Mouse (Mus musculus) forebrain, embryonic 14.5 days (tissue): ENCODE measurements at regions not wholly inside any gene's neighbourhood (a gene's known extent, or its start where the extent isn't known, plus 50 kb on each side); places are given as distances from the start of the nearest gene placed in this dataset.
"Not testable (repeated sequence)": the region's sequence is repeated elsewhere in the genome, so short reads cannot be mapped to it uniquely, and the experiment has no call there.

Experiments
- ATAC-seq: fragments of 200-750 bp; cut with Nextera tagmentation; 2 replicates; pipeline ENCODE4 v1.8.0; 2017; ENCODE audit warnings: mild to moderate bottlenecking, moderate library complexity
- DNase-seq: peaks from one replicate; pipeline ENCODE4 v3.0.0-alpha.2; 2015; ENCODE audit warnings: low spot score
- H3K27ac ChIP-seq: fragments of 300-500 bp; sonication (generic); 2 replicates; pipeline ENCODE4 v1.5.1; 2014; ENCODE audit warnings: low read depth, mild to moderate bottlenecking, control low read depth, low read length, moderate library complexity
- H3K27me3 ChIP-seq: fragments of 300-500 bp; sonication (generic); replicated peaks from 2 replicates; pipeline ENCODE4 v1.6.1; 2014; ENCODE audit warnings: low read length, control low read depth, mixed read lengths; ENCODE audit not compliant: control insufficient read depth, insufficient read depth
- H3K36me3 ChIP-seq: fragments of 300-500 bp; sonication (generic); 2 replicates; pipeline ENCODE4 v1.6.1; 2014; ENCODE audit warnings: low read length, control low read depth; ENCODE audit not compliant: control insufficient read depth, insufficient read depth
- H3K4me1 ChIP-seq: fragments of 300-500 bp; sonication (generic); 2 replicates; pipeline ENCODE4 v1.6.1; 2014; ENCODE audit warnings: antibody characterized with exemption, low read length, control low read depth; ENCODE audit not compliant: control insufficient read depth, insufficient read depth
- H3K4me2 ChIP-seq: fragments of 300-500 bp; sonication (generic); 2 replicates; pipeline ENCODE4 v1.6.1; 2014; ENCODE audit warnings: mild to moderate bottlenecking, control low read depth, low read length
- H3K4me3 ChIP-seq: fragments of 300-500 bp; sonication (generic); 2 replicates; pipeline ENCODE4 v1.5.1; 2014; ENCODE audit warnings: low read depth, low read length, control low read depth
- H3K9ac ChIP-seq: fragments of 300-500 bp; sonication (generic); 2 replicates; pipeline ENCODE4 v1.6.1; 2014; ENCODE audit warnings: mild to moderate bottlenecking, low read length, control low read depth, moderate library complexity
- H3K9me3 ChIP-seq: fragments of 300-500 bp; sonication (generic); replicated peaks from 2 replicates; pipeline ENCODE4 v1.6.1; 2016; ENCODE audit warnings: low read length, control low read depth, mixed read lengths; ENCODE audit not compliant: control insufficient read depth
- WGBS: fragments of 180-500 bp; shearing (Covaris S2); extraction: QIAGEN DNeasy Blood & Tissue Kit; methylation state at CpG from one replicate; pipeline ENCODE4 v1.1.7; 2014; 5-methylcytosine and 5-hydroxymethylcytosine counted together

DNA sequence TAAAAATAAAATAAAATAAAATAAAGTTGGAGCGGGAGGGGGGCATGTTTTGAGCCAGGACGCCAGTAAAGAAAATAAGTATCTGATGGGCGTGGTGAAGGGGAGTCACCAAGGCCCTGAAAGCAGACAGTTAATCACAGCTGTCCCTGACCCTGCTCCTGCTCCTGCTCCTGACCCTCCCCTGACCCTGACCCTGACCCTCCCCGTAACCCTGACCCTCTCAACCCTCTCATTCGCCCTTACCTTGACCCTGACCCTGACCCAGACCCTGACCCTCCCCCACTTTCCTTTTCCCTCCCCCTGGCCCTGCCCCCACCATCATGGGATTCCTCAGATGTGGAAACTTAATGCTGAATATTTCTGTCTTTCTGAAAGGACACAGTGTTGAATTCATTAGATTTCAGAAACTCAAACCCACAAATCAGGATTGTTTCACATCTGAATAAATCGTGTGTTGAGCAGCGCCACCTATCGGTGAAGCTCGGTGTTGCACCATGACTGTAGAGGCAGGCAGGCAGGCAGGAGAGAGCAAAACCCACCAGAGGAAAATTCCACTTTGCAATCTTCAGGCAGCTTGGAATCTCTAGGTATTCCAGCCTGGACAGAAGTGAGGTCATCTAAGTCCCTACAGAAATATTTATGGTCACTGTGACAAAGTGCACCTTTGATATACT, 145.9 kb upstream of the Rhobtb1 start:
- WGBS = 52% methylated on average over 9 of the region's 9 CpGs
- no peaks in the 10 kb centered on the region for H3K36me3 ChIP-seq
- no peak overlapping the region for H3K27ac ChIP-seq
- no peaks in the 10 kb centered on the region for H3K27me3 ChIP-seq
- H3K9ac ChIP-seq = no peak overlapping the region
- DNase-seq = peak; percentile 84
- no peak overlapping the region for H3K4me2 ChIP-seq
- no peaks in the 10 kb centered on the region; the same call in 1 of the 2 replicates for H3K9me3 ChIP-seq
- no peaks in the 10 kb centered on the region for H3K4me1 ChIP-seq
- ATAC-seq = peak; percentile 29
- no peak overlapping the region for H3K4me3 ChIP-seq

DNA sequence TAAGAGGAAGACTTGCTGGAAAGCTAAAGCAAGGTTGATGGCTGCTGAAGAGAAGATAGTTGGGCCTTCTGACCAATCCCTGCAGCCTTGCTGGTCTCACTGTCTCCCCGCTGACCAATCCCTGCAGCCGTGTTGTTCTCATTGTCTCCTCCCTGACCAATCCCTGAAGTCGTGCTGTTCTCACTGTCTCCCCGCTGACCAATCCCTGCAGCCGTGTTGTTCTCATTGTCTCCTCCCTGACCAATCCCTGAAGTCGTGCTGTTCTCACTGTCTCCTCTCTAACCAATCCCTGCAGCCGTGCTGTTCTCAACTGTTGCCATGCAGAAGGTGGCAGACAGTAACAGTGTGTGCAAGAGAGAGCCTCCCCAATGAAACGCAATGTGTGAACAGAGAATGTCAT, 142.6 kb upstream of the Rhobtb1 start:
- not testable (repeated sequence) for H3K4me1 ChIP-seq, DNase-seq, H3K9me3 ChIP-seq, H3K27me3 ChIP-seq, ATAC-seq, H3K4me2 ChIP-seq, H3K4me3 ChIP-seq, H3K36me3 ChIP-seq, H3K9ac ChIP-seq, H3K27ac ChIP-seq
- WGBS = 90% methylated on average over 8 of the region's 8 CpGs

DNA sequence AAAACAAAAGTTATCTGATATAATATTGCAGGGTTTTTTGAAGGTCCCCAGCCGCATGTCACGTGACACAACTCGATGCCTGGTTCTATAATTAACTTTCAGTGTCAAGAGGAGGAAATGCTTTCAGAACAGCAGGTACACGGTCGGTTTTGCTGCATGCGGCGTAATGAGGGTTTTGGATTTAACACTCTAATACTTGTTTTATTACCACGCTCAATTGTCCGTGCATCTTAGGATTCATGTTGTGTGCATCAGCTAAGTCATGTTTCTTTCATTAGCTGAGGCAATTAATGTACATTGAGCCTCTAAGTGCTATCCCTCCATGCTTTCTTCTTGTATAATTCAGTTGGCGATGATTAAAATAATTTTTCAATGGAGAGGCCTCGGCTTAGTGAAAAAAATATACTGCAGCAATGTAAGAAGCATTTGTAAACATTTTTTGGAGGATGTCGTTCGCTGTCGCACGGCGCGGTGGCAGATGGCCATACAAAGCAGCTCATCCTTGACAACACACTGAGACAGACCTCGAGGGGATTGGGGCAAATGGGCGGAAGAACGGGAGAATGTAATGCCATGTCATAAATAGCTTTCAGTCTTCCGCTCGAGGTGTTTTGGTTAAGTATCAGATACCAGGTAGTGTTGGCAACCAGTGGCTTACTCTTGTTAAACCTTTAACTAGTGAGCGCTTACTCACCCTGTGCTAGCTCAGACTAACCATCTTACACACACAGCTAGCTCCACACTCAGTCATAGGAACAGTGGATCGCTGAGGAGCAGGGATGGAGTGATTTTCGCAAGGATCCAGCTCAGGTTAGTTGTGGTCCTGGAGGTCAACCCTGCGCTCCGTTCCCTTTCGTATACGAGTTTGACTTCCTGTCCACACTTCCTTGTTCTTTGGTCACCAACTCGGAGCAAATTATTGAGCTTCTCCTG, 130.2 kb upstream of the Rhobtb1 start:
- Histone ChIP-seq H3K4me1 (no peaks in the 10 kb centered on the region), H3K36me3 (no peaks in the 10 kb centered on the region), H3K4me3 (no peak overlapping the region), H3K27me3 (no peaks in the 10 kb centered on the region), H3K4me2 (0 out of 2 replicates have a peak overlapping the region, but pooled peaks have one; percentile 6), H3K27ac (peak overlapping the region; percentile 54), H3K9ac (no peak overlapping the region), H3K9me3 (no peaks in the 10 kb centered on the region)
- ATAC-seq = peak; percentile 42; the same call in 1 of the 2 replicates
- 77% methylated on average over 30 of the region's 30 CpGs for WGBS
- DNase-seq = peak; percentile 49

DNA sequence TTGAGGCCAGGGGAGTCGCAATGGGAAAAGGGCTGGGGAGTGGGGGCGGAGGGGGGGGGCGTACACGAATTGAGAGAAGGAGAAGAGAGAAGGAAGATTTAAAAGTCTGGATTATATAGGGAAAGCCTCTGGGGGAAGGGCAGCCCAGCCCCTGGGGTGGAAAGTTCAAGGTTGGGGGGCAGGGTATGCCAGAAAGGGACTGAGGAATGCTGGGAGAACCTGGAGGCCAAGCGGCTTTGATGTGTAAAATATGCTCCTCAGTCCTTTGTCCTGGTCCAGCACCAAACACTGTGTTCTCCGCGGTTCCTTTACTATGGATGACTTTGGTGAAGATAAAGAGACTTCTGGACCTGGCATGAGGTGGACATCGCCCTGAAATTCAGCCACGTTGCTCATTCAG, 117.8 kb upstream of the Rhobtb1 start:
- Histone ChIP-seq H3K9me3 (no peaks in the 10 kb centered on the region), H3K4me2 (no peak overlapping the region), H3K4me1 (no peaks in the 10 kb centered on the region), H3K27ac (no peak overlapping the region), H3K36me3 (no peaks in the 10 kb centered on the region), H3K4me3 (no peak overlapping the region), H3K9ac (no peak overlapping the region), H3K27me3 (no peaks in the 10 kb centered on the region)
- no peak for DNase-seq
- ATAC-seq = no peak
- 71% methylated on average over 9 of the region's 9 CpGs for WGBS

DNA sequence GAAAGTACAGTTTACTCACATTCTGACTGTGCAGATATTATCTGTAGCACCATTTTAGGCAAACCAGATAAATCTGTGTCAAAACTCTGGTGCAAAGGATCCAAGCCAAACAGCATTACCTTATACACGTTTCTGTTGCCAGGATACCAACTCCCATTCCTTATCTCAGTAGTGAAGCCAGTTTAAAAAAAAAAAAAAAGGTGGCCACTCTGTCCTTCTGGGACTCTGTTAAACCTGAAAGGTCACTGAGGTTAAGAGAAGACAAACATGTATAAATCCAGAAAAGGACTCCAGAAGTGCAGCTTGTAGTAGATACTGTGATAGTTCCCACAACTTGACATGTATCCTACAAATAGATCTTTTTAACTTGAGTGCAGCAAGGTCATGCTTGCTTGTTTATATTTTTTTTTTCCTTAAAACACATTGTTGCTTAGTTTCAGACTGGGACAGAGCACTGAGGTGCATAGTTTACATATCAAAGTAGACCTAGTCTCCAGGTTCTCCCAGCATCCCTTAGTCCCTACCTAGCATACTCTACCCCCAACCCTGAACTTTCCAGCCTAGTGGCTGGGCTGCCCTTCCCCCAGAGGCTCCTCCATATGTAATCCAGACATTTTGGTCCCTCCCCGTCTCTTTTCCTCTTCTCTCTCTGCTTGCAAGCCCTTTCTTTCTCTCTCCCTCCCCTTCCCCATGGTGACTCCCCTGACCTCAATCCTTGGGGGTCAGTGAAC, 116.7 kb upstream of the Rhobtb1 start:
- WGBS = 68% methylated on average over 2 of the region's 2 CpGs
- H3K9me3 ChIP-seq = no peaks in the 10 kb centered on the region
- H3K4me2 ChIP-seq = no peak overlapping the region
- H3K4me3 ChIP-seq = no peak overlapping the region
- ATAC-seq = no peak
- no peaks in the 10 kb centered on the region for H3K27me3 ChIP-seq
- H3K9ac ChIP-seq = no peak overlapping the region
- H3K36me3 ChIP-seq = no peaks in the 10 kb centered on the region
- no peak overlapping the region for H3K27ac ChIP-seq
- no peaks in the 10 kb centered on the region for H3K4me1 ChIP-seq
- DNase-seq = no peak

DNA sequence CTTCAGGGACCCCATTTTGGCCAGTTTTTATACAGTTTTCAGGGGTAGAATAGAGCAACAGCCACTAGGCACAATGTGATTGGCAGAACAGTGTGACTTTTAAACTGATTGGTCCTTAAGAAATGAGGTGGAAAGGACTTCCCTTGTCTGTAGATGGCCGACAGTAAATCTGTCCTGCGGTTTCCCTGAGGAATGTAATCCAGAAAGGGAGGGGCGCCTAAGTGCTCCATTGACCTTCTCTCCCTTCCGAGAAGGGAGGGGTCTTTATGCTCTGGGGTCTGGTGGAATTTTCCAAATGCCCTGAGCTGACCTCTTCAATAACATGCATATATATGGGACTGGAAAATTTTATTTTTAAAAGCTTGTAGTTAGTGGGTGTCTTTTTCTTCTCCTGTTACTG, 115.7 kb upstream of the Rhobtb1 start:
- WGBS = 91% methylated on average over 4 of the region's 4 CpGs
- not testable (repeated sequence) for H3K9me3 ChIP-seq, H3K4me2 ChIP-seq, H3K27ac ChIP-seq, H3K27me3 ChIP-seq, H3K9ac ChIP-seq, DNase-seq, H3K4me3 ChIP-seq, H3K4me1 ChIP-seq, ATAC-seq, H3K36me3 ChIP-seq

DNA sequence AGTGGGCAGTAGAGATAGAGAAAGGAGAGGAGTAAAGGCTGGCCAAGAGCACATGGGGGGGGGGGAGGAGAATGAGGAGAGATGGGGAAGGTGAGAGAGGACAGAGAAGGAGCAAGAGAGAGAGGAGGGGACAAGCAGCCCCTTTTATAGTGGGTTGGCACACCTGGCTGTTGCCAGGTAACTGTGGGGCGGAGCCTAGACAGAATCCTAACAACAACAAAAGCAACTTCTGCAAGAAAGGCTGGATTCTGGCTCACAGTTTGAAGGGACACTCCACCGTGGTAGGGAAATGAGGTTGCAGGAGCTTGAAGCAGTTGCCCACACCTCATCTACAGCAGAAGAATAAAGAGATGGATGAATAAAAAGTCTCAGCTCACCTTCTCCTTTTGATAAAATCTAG, 115.1 kb upstream of the Rhobtb1 start:
- Histone ChIP-seq H3K27ac (no peak overlapping the region), H3K9me3 (no peaks in the 10 kb centered on the region), H3K4me3 (no peak overlapping the region), H3K27me3 (no peaks in the 10 kb centered on the region), H3K36me3 (no peaks in the 10 kb centered on the region), H3K4me1 (no peaks in the 10 kb centered on the region), H3K4me2 (no peak overlapping the region), H3K9ac (no peak overlapping the region)
- DNase-seq = no peak
- ATAC-seq = no peak
- WGBS = 67% methylated on average over 2 of the region's 2 CpGs

DNA sequence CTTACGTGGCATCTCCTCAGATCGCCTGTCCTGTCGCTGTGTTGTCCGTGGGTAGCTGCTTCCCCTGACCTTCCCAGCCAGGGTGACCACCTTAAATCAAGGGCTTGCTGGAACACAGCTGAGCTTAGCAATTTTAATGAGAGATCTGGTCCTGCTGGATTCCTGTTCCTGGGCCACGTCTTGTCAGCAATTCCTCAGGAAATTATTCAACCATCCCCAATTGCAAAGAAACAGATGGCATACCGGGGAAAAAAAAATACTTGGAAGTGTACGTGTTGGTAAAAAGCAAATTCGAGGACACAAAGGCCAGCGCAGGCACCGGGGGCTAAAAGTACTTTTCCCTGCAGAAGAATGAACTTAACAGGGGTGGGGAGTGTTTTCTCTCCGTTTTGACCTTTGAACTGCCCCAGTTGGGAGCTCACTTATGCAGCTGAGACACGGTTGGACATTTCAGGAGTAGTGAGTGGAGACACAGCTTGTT, 107.0 kb upstream of the Rhobtb1 start:
- Histone ChIP-seq H3K9ac (no peak overlapping the region), H3K27me3 (no peaks in the 10 kb centered on the region), H3K9me3 (no peaks in the 10 kb centered on the region), H3K4me1 (0 out of 2 replicates have a peak, but pooled peaks cover 10% of the 10 kb centered on the region), H3K4me3 (no peak overlapping the region), H3K27ac (peak overlapping the region; percentile 66; the same call in 1 of the 2 replicates), H3K36me3 (no peaks in the 10 kb centered on the region), H3K4me2 (peak overlapping the region; percentile 14; the same call in 1 of the 2 replicates)
- ATAC-seq (peak; percentile 72), DNase-seq (peak; percentile 79)
- 57% methylated on average over 12 of the region's 12 CpGs for WGBS
